ENCODE assay signal across 23 mouse cellular contexts in genomic region chr12:87421708-87422507, GRCm38 (mm10). TPM values are rescaled to one million over a fixed set of nuclear protein-coding genes. Genes with fewer than 3 reads are reported as not detected.
A peak's percentile ranks its signal among the peaks of the same experiment; 100 is the strongest.
DNase-seq lines count a peak whose midpoint lies in the region; ATAC-seq and TF ChIP-seq lines count a peak whose summit lies in the region.
"Had no signal": no experiment of that assay in that cellular context is flagged by ENCODE, and none has a peak within 500 bp of the region (broad histone marks: within the 10 kb centered on the region; RNA-seq: fewer than 3 reads in every experiment).

No protein-coding gene starts in this region.

- TF ChIP-seq POLR2A in brain, embryonic 14.5 days (IDR thresholded peaks at IDR 0.05; ENCODE audit: borderline replicate concordance, extremely low read depth, insufficient read depth, insufficient read length, poor library complexity, severe bottlenecking): no peak

- peak; percentile 26 for DNase-seq in hindbrain, postnatal 0 days (ENCODE audit: low spot score)
- DNase-seq in lung, postnatal 36 days: peak; percentile 27
- no peak for DNase-seq in lung, adult 18-20 months
- peak; percentile 20 for DNase-seq in brain, embryonic 14.5 days (ENCODE audit: low read depth)
- DNase-seq in forebrain, embryonic 10.5 days (ENCODE audit: extremely low spot score, low spot score): no peak
- no peak for DNase-seq in heart, postnatal 4 days
- DNase-seq: embryo, embryonic 11 days; kidney, adult 2 months; kidney, postnatal 10 days; lung, adult 2 months; lung, postnatal 4 days; right cerebral cortex, postnatal 14 days; thymus, postnatal 25 days had no signal

- no peak overlapping the region for H3K9ac ChIP-seq in hindbrain, postnatal 0 days (replicated peaks; ENCODE audit: low read length)
- H3K9ac ChIP-seq in hindbrain, embryonic 12.5 days: no peak overlapping the region
- H3K9ac ChIP-seq: embryonic facial prominence, embryonic 13.5 days; forebrain, embryonic 15.5 days; limb, embryonic 12.5 days had no signal

- no peaks in the 10 kb centered on the region for H3K27me3 ChIP-seq in hindbrain, postnatal 0 days (ENCODE audit: insufficient read depth, low read length)
- no peaks in the 10 kb centered on the region for H3K27me3 ChIP-seq in hindbrain, embryonic 12.5 days
- no peaks in the 10 kb centered on the region for H3K27me3 ChIP-seq in forebrain, embryonic 10.5 days (ENCODE audit: poor library complexity, severe bottlenecking)
- H3K27me3 ChIP-seq: embryonic facial prominence, embryonic 13.5 days; forebrain, embryonic 15.5 days; limb, embryonic 12.5 days; Patski had no signal

- 56% methylated on average over 5 of the region's 5 CpGs for WGBS in hindbrain, postnatal 0 days
- WGBS in hindbrain, embryonic 12.5 days: 76% methylated on average over 5 of the region's 5 CpGs
- 90% methylated on average over 5 of the region's 5 CpGs for WGBS in forebrain, embryonic 10.5 days

- no peak overlapping the region for H3K27ac ChIP-seq in hindbrain, postnatal 0 days
- no peak overlapping the region for H3K27ac ChIP-seq in hindbrain, embryonic 12.5 days
- H3K27ac ChIP-seq in forebrain, embryonic 10.5 days: no peak overlapping the region
- H3K27ac ChIP-seq: embryonic facial prominence, embryonic 13.5 days; forebrain, embryonic 15.5 days; heart, embryonic 10.5 days; hindbrain, embryonic 10.5 days; limb, embryonic 12.5 days had no signal

- H3K4me1 ChIP-seq in hindbrain, postnatal 0 days (ENCODE audit: insufficient read depth, low read length): peaks cover 8% of the 10 kb centered on the region
- H3K4me1 ChIP-seq in hindbrain, embryonic 12.5 days: peaks cover 19% of the 10 kb centered on the region
- peaks cover 24% of the 10 kb centered on the region for H3K4me1 ChIP-seq in forebrain, embryonic 10.5 days
- H3K4me1 ChIP-seq: limb, embryonic 12.5 days had no signal

- TF ChIP-seq CTCF in hindbrain, postnatal 0 days (IDR thresholded peaks at IDR 0.05; ENCODE audit: low read depth): no peak
- TF ChIP-seq CTCF in brain, embryonic 14.5 days (IDR thresholded peaks at IDR 0.05; ENCODE audit: borderline replicate concordance, extremely low read depth, insufficient read depth, insufficient read length): no peak

- no peak for ATAC-seq in hindbrain, postnatal 0 days
- ATAC-seq in hindbrain, embryonic 12.5 days (ENCODE audit: low FRiP score): no peak
- peak; percentile 38; the same call in 1 of the 2 replicates for ATAC-seq in megakaryocyte, adult 5-6 weeks (ENCODE audit: poor library complexity, severe bottlenecking)
- ATAC-seq: CD4-positive, CD25-positive, alpha-beta regulatory T cell, adult 4 months; forebrain, embryonic 15.5 days; Patski had no signal

- no peaks in the 10 kb centered on the region for H3K9me3 ChIP-seq in hindbrain, postnatal 0 days (ENCODE audit: low read length)
- H3K9me3 ChIP-seq in hindbrain, embryonic 12.5 days (replicated peaks): no peaks in the 10 kb centered on the region
- H3K9me3 ChIP-seq in forebrain, embryonic 10.5 days: no peaks in the 10 kb centered on the region
- H3K9me3 ChIP-seq: embryonic facial prominence, embryonic 13.5 days; forebrain, embryonic 15.5 days; heart, embryonic 10.5 days; limb, embryonic 12.5 days had no signal

- no peak overlapping the region for H3K4me2 ChIP-seq in hindbrain, postnatal 0 days (ENCODE audit: low read depth, low read length)
- H3K4me2 ChIP-seq in hindbrain, embryonic 12.5 days (replicated peaks): no peak overlapping the region
- H3K4me2 ChIP-seq: embryonic facial prominence, embryonic 13.5 days; forebrain, embryonic 15.5 days; limb, embryonic 12.5 days; midbrain, embryonic 11.5 days had no signal

- H3K4me3 ChIP-seq in hindbrain, postnatal 0 days (ENCODE audit: low read length): no peak overlapping the region
- no peak overlapping the region for H3K4me3 ChIP-seq in hindbrain, embryonic 12.5 days
- no peak overlapping the region for H3K4me3 ChIP-seq in forebrain, embryonic 10.5 days
- H3K4me3 ChIP-seq: embryonic facial prominence, embryonic 13.5 days; forebrain, embryonic 15.5 days; heart, embryonic 10.5 days; hindbrain, embryonic 10.5 days; limb, embryonic 12.5 days had no signal

- H3K36me3 ChIP-seq in hindbrain, postnatal 0 days (ENCODE audit: insufficient read depth, low read length): 0 out of 2 replicates have a peak, but pooled peaks cover 3% of the 10 kb centered on the region
- peaks cover 19% of the 10 kb centered on the region for H3K36me3 ChIP-seq in hindbrain, embryonic 12.5 days
- peaks cover 48% of the 10 kb centered on the region for H3K36me3 ChIP-seq in forebrain, embryonic 10.5 days (replicated peaks)

RNA-seq across cellular contexts. Expression of gene Slirp, which starts 21.8 kb away (rescaled TPM):
- 84.2 and 159 TPM in 2 replicates for total RNA-seq in hindbrain, postnatal 0 days (2014; rRNA removed)
- 215 and 224 TPM in 2 replicates for polyA plus RNA-seq in hindbrain, postnatal 0 days (2015; fragmentation: Nextera tagmentation; extraction: Ambion mirVana)
- 241 and 269 TPM in 2 replicates for polyA plus RNA-seq in hindbrain, embryonic 12.5 days (2016; fragmentation: Nextera tagmentation; extraction: Ambion mirVana)
- 65.2 and 89.2 TPM in 2 replicates for polyA plus RNA-seq in brain, embryonic 14.5 days (2012; rRNA removed)
- 74.3 and 85.7 TPM in 2 replicates for total RNA-seq in megakaryocyte, adult 5-6 weeks (2015)
- total RNA-seq in megakaryocyte, adult 5-6 weeks (2017): 34.3 and 64.3 TPM in 2 replicates
- polyA plus RNA-seq in forebrain, embryonic 10.5 days (2016; fragmentation: Nextera tagmentation; extraction: Ambion mirVana): 319 and 328 TPM in 2 replicates
- total RNA-seq in heart, postnatal 4 days (2021): 100 to 1,000 TPM; 157 to 172 TPM

RNA-seq across cellular contexts. Expression of gene Alkbh1, which starts 21.9 kb away (rescaled TPM):
- total RNA-seq in hindbrain, postnatal 0 days (2014; rRNA removed): 23.0 and 25.8 TPM in 2 replicates
- 41.3 and 41.9 TPM in 2 replicates for polyA plus RNA-seq in hindbrain, postnatal 0 days (2015; fragmentation: Nextera tagmentation; extraction: Ambion mirVana)
- 48.1 and 53.9 TPM in 2 replicates for polyA plus RNA-seq in hindbrain, embryonic 12.5 days (2016; fragmentation: Nextera tagmentation; extraction: Ambion mirVana)
- polyA plus RNA-seq in brain, embryonic 14.5 days (2012; rRNA removed): 30.0 and 32.2 TPM in 2 replicates
- 17.7 and 19.5 TPM in 2 replicates for total RNA-seq in megakaryocyte, adult 5-6 weeks (2015)
- 25.6 and 32.2 TPM in 2 replicates for total RNA-seq in megakaryocyte, adult 5-6 weeks (2017)
- 63.1 and 71.7 TPM in 2 replicates for polyA plus RNA-seq in forebrain, embryonic 10.5 days (2016; fragmentation: Nextera tagmentation; extraction: Ambion mirVana)
- 10 to 100 TPM; 14.9 to 15.6 TPM for total RNA-seq in heart, postnatal 4 days (2021)

RNA-seq across cellular contexts. Expression of gene Sptlc2, which starts 33.8 kb away (rescaled TPM):
- 32.8 and 38.0 TPM in 2 replicates for total RNA-seq in hindbrain, postnatal 0 days (2014; rRNA removed)
- polyA plus RNA-seq in hindbrain, postnatal 0 days (2015; fragmentation: Nextera tagmentation; extraction: Ambion mirVana): 86.9 and 88.7 TPM in 2 replicates
- polyA plus RNA-seq in hindbrain, embryonic 12.5 days (2016; fragmentation: Nextera tagmentation; extraction: Ambion mirVana): 72.2 and 77.7 TPM in 2 replicates
- polyA plus RNA-seq in brain, embryonic 14.5 days (2012; rRNA removed): 24.6 and 31.0 TPM in 2 replicates
- total RNA-seq in megakaryocyte, adult 5-6 weeks (2015): 210 and 245 TPM in 2 replicates
- 168 and 181 TPM in 2 replicates for total RNA-seq in megakaryocyte, adult 5-6 weeks (2017)
- polyA plus RNA-seq in forebrain, embryonic 10.5 days (2016; fragmentation: Nextera tagmentation; extraction: Ambion mirVana): 51.4 and 56.1 TPM in 2 replicates
- 10 to 100 TPM; 65.1 to 68.9 TPM for total RNA-seq in heart, postnatal 4 days (2021)

RNA-seq across cellular contexts. Expression of gene Snw1, which starts 50.2 kb away (rescaled TPM):
- 25.5 and 35.8 TPM in 2 replicates for total RNA-seq in hindbrain, postnatal 0 days (2014; rRNA removed)
- 88.7 and 91.1 TPM in 2 replicates for polyA plus RNA-seq in hindbrain, postnatal 0 days (2015; fragmentation: Nextera tagmentation; extraction: Ambion mirVana)
- polyA plus RNA-seq in hindbrain, embryonic 12.5 days (2016; fragmentation: Nextera tagmentation; extraction: Ambion mirVana): 132 and 134 TPM in 2 replicates
- 41.8 and 45.4 TPM in 2 replicates for polyA plus RNA-seq in brain, embryonic 14.5 days (2012; rRNA removed)
- total RNA-seq in megakaryocyte, adult 5-6 weeks (2015): 38.4 and 38.9 TPM in 2 replicates
- 124 and 141 TPM in 2 replicates for total RNA-seq in megakaryocyte, adult 5-6 weeks (2017)
- polyA plus RNA-seq in forebrain, embryonic 10.5 days (2016; fragmentation: Nextera tagmentation; extraction: Ambion mirVana): 167 and 169 TPM in 2 replicates
- total RNA-seq in heart, postnatal 4 days (2021): 10 to 100 TPM; 49.2 to 49.3 TPM

Comparison
In these comparisons a context has a peak if more than half of its experiments do, and no peak if none do; other contexts are left out.
1. DNase-seq: peak in hindbrain, postnatal 0 days (single experiment), lung, postnatal 36 days (single experiment) and brain, embryonic 14.5 days (single experiment); none in lung, adult 18-20 months (0 of 2), forebrain, embryonic 10.5 days (single experiment) and heart, postnatal 4 days (single experiment).